17 mouse cellular contexts compared by ENCODE assay signal in genomic region chrX:99509511-99509919, GRCm38 (mm10). TPM values are rescaled to one million over a fixed set of nuclear protein-coding genes. Genes with fewer than 3 reads are reported as not detected.
DNase-seq lines count a peak whose midpoint lies in the region; ATAC-seq lines count a peak whose summit lies in the region.
"Had no signal": no experiment of that assay in that cellular context is flagged by ENCODE, and none has a peak within 500 bp of the region (broad histone marks: within the 10 kb centered on the region; RNA-seq: fewer than 3 reads in every experiment).

No protein-coding gene starts in this region.

- no peak overlapping the region for H3K27ac ChIP-seq in heart, embryonic 11.5 days (ENCODE audit: low read depth, low read length)
- H3K27ac ChIP-seq in embryonic facial prominence, embryonic 10.5 days (replicated peaks) = 0 out of 2 replicates have a peak overlapping the region, but pooled peaks have one; percentile 14
- H3K27ac ChIP-seq in limb, embryonic 13.5 days = no peak overlapping the region
- H3K27ac ChIP-seq: neural tube, embryonic 13.5 days had no signal

- H3K4me1 ChIP-seq in heart, embryonic 11.5 days (ENCODE audit: control insufficient read depth, insufficient read depth, low read length) = peaks cover 5% of the 10 kb centered on the region; the same call in 1 of the 2 replicates
- peaks cover 4% of the 10 kb centered on the region; the same call in 1 of the 2 replicates for H3K4me1 ChIP-seq in embryonic facial prominence, embryonic 10.5 days
- peaks cover 10% of the 10 kb centered on the region for H3K4me1 ChIP-seq in limb, embryonic 13.5 days

- peaks cover 8% of the 10 kb centered on the region for H3K27me3 ChIP-seq in heart, embryonic 11.5 days (ENCODE audit: control insufficient read depth, insufficient read depth, low read length)
- H3K27me3 ChIP-seq in embryonic facial prominence, embryonic 10.5 days (replicated peaks; ENCODE audit: low read depth, poor library complexity, severe bottlenecking) = peaks cover 100% of the 10 kb centered on the region
- peaks cover 64% of the 10 kb centered on the region for H3K27me3 ChIP-seq in limb, embryonic 13.5 days

- no peak overlapping the region for H3K9ac ChIP-seq in heart, embryonic 11.5 days (ENCODE audit: low read depth, low read length)
- H3K9ac ChIP-seq in limb, embryonic 13.5 days = no peak overlapping the region
- H3K9ac ChIP-seq: neural tube, embryonic 13.5 days had no signal

- ATAC-seq in heart, embryonic 11.5 days (replicated peaks; ENCODE audit: insufficient number of reproducible peaks, low FRiP score, low TSS enrichment) = no peak
- peak; percentile 54 for ATAC-seq in limb, embryonic 13.5 days (ENCODE audit: low FRiP score, low read depth)

- H3K36me3 ChIP-seq in heart, embryonic 11.5 days (ENCODE audit: control insufficient read depth, insufficient read depth, low read length) = no peaks in the 10 kb centered on the region
- no peaks in the 10 kb centered on the region for H3K36me3 ChIP-seq in embryonic facial prominence, embryonic 10.5 days (replicated peaks)
- H3K36me3 ChIP-seq in limb, embryonic 13.5 days = no peaks in the 10 kb centered on the region
- H3K36me3 ChIP-seq: neural tube, embryonic 13.5 days had no signal

- H3K4me2 ChIP-seq in heart, embryonic 11.5 days = no peak overlapping the region
- no peak overlapping the region for H3K4me2 ChIP-seq in limb, embryonic 13.5 days (replicated peaks)
- H3K4me2 ChIP-seq: liver, embryonic 11.5 days; neural tube, embryonic 13.5 days had no signal

- 51% methylated on average over 6 of the region's 6 CpGs for WGBS in heart, embryonic 11.5 days (ENCODE audit: insufficient replicate concordance)
- WGBS in embryonic facial prominence, embryonic 10.5 days = 55% methylated on average over 6 of the region's 6 CpGs
- WGBS in limb, embryonic 13.5 days = 32% methylated on average over 5 of the region's 6 CpGs

- peak; percentile 16 for DNase-seq in heart, postnatal 4 days
- DNase-seq in kidney, postnatal 4 days = peak; percentile 64 to 71
- DNase-seq in kidney, postnatal 14 days = no peak
- no peak for DNase-seq in embryonic facial prominence, embryonic 10.5 days (ENCODE audit: low spot score)
- DNase-seq in frontal cortex, postnatal 14 days (ENCODE audit: low spot score in 2 of 2) = no peak
- DNase-seq in adrenal gland, adult 18-20 months (ENCODE audit: low spot score in 2 of 2) = no peak
- DNase-seq: adrenal gland, adult 2 months; cerebellum, adult 2 months; heart, postnatal 36 days; lung, postnatal 10 days; midbrain, embryonic 14.5 days; right cerebral cortex, adult 18-20 months; thymus, adult 18-20 months had no signal

- H3K9me3 ChIP-seq in heart, embryonic 11.5 days (replicated peaks; ENCODE audit: control insufficient read depth, low read length) = no peaks in the 10 kb centered on the region
- H3K9me3 ChIP-seq in embryonic facial prominence, embryonic 10.5 days = no peaks in the 10 kb centered on the region
- no peaks in the 10 kb centered on the region for H3K9me3 ChIP-seq in limb, embryonic 13.5 days
- H3K9me3 ChIP-seq: neural tube, embryonic 13.5 days had no signal

- H3K4me3 ChIP-seq in heart, embryonic 11.5 days (ENCODE audit: low read depth, low read length) = no peak overlapping the region
- no peak overlapping the region for H3K4me3 ChIP-seq in embryonic facial prominence, embryonic 10.5 days
- no peak overlapping the region for H3K4me3 ChIP-seq in limb, embryonic 13.5 days
- H3K4me3 ChIP-seq: neural tube, embryonic 13.5 days had no signal

RNA-seq across cellular contexts. Expression of gene Pja1, which starts 38.4 kb away (rescaled TPM):
- total RNA-seq in heart, postnatal 4 days (2021) = 10 to 100 TPM; 37.7 to 40.0 TPM
- 97.3 and 110 TPM in 2 replicates for polyA plus RNA-seq in heart, embryonic 11.5 days (2014; fragmentation: Nextera tagmentation; extraction: Ambion mirVana)
- 181 and 185 TPM in 2 replicates for polyA plus RNA-seq in embryonic facial prominence, embryonic 10.5 days (2016; fragmentation: Nextera tagmentation; extraction: Ambion mirVana)
- polyA plus RNA-seq in limb, embryonic 13.5 days (2015; fragmentation: Nextera tagmentation; extraction: Ambion mirVana) = 178 and 180 TPM in 2 replicates
- total RNA-seq in adrenal gland, adult 18-20 months (2021) = 100 to 1,000 TPM; 164 to 177 TPM

Comparison
In these comparisons a context has a peak if more than half of its experiments do, and no peak if none do; other contexts are left out.
1. DNase-seq: peak in heart, postnatal 4 days (single experiment) and kidney, postnatal 4 days (2 of 2); none in kidney, postnatal 14 days (single experiment), embryonic facial prominence, embryonic 10.5 days (single experiment), frontal cortex, postnatal 14 days (0 of 2) and adrenal gland, adult 18-20 months (0 of 2).